Mouse (Mus musculus) midbrain, embryonic 12.5 days (tissue): ENCODE data around the gene Acsf3. TPM values are rescaled to one million over a fixed set of nuclear protein-coding genes. Genes with fewer than 3 reads are reported as not detected.

Experiments
- ATAC-seq: fragments of 200-750 bp; cut with Nextera tagmentation; 2 replicates; pipeline ENCODE4 v1.8.0; 2017; ENCODE audit warnings: low read depth, moderate TSS enrichment, moderate library complexity; ENCODE audit not compliant: low FRiP score
- H3K27ac ChIP-seq: fragments of 300-500 bp; sonication (generic); replicated peaks from 2 replicates; pipeline ENCODE4 v1.5.1; 2016; ENCODE audit warnings: mild to moderate bottlenecking
- H3K27me3 ChIP-seq: fragments of 300-500 bp; sonication (generic); 2 replicates; pipeline ENCODE4 v1.6.1; 2016; ENCODE audit warnings: mild to moderate bottlenecking
- H3K36me3 ChIP-seq: fragments of 300-500 bp; sonication (generic); 2 replicates; pipeline ENCODE4 v1.6.1; 2016
- H3K4me1 ChIP-seq: fragments of 300-500 bp; sonication (generic); 2 replicates; pipeline ENCODE4 v1.6.1; 2016
- H3K4me2 ChIP-seq: fragments of 300-500 bp; sonication (generic); replicated peaks from 2 replicates; pipeline ENCODE4 v1.6.1; 2016; ENCODE audit warnings: mild to moderate bottlenecking, moderate library complexity
- H3K4me3 ChIP-seq: fragments of 300-500 bp; sonication (generic); 2 replicates; pipeline ENCODE4 v1.5.1; 2016; ENCODE audit warnings: mild to moderate bottlenecking
- H3K9ac ChIP-seq: fragments of 300-500 bp; sonication (generic); replicated peaks from 2 replicates; pipeline ENCODE4 v1.6.1; 2016; ENCODE audit warnings: mild to moderate bottlenecking, moderate library complexity
- H3K9me3 ChIP-seq: fragments of 300-500 bp; sonication (generic); 2 replicates; pipeline ENCODE4 v1.6.1; 2016; ENCODE audit warnings: mild to moderate bottlenecking
- WGBS: fragments of 180-500 bp; shearing (Covaris S2); methylation state at CpG from one replicate; pipeline ENCODE4 v1.1.7; 2016; 5-methylcytosine and 5-hydroxymethylcytosine counted together
- polyA plus RNA-seq: library from polyadenylated mRNA; unstranded; fragments of >200 nt; fragmentation: Nextera tagmentation; extraction: Ambion mirVana; gene quantifications from 2 replicates; pipeline ENCODE4 v1.2.1, GENCODE M21; 2016

Acsf3 gene
- polyA plus RNA-seq, 1 experiment from 2014 or later = 16.9 TPM

DNA sequence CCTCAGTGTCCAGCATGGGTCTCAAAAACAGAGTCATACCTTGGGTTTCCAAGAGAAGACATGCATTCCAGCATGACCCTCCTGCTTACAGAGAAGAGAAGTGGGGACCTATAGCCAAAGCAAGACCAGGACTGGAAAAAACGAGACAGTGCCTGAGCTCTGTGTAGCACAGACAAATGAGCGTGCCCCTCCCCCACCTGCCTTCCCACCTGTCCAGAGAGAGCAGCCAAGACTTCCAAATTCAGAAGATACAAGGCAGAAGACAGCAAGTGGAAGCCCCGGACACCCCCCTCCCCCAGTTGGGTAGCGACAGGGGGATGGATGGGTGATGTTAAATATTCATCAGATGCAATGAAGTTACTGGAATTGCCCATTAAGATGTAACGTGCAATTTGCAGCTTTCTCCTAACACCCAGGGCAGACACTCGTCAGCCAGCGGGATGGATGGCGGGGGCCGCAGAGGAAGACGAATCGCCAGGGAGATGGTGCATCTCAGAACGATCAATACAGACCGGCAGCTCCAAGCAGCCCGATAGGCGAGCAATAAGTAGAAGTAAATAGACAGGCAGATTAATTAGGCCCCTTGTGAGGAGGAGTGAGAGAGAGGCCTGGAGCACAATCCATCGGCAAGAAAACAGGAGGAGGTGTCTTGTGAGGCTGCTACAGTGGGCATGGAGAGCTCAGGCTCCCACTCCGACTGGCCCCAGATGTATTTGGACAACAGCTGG, 30.1 kb upstream of the Acsf3 start:
- H3K9me3 ChIP-seq = no peaks in the 10 kb centered on the region
- 24% methylated on average over 17 of the region's 17 CpGs for WGBS
- H3K27ac ChIP-seq = peak overlapping the region; percentile 96
- H3K4me2 ChIP-seq = peak overlapping the region; percentile 36
- ATAC-seq = peak; percentile 45
- no peak overlapping the region for H3K9ac ChIP-seq
- peaks cover 14% of the 10 kb centered on the region for H3K27me3 ChIP-seq
- H3K36me3 ChIP-seq = no peaks in the 10 kb centered on the region
- no peak overlapping the region for H3K4me3 ChIP-seq
- peaks cover 75% of the 10 kb centered on the region for H3K4me1 ChIP-seq

DNA sequence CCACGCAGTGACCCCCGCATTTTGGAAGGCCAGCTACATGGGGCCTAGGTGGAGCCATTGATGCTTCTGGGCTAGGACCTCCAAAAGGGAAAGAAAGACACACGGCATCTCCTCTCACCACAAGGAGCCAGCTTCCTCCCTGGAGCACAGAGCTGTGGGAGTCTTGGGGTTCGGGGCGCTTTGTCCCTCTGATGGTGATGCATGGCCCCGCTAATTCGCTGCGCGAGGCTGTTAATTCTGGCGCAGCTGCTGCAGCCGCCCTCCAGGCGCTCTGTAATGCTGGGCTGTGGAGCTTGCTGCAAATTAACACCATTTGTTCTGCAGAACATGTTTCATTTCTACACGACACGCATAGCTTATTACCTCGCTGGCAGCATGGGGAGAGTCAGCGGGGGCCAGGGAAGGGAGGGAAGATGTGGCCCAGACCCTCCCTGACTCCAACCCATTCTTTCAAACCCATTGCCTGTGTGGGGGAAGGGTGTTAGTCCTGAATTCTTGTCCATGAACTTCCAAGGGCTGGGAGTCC, 29.5 kb upstream of the Acsf3 start:
- no peaks in the 10 kb centered on the region for H3K9me3 ChIP-seq
- H3K36me3 ChIP-seq = no peaks in the 10 kb centered on the region
- peak overlapping the region; percentile 96 for H3K27ac ChIP-seq
- ATAC-seq = peak; percentile 71
- H3K27me3 ChIP-seq = peaks cover 10% of the 10 kb centered on the region; the same call in 1 of the 2 replicates
- H3K4me2 ChIP-seq = peak overlapping the region; percentile 36
- peaks cover 75% of the 10 kb centered on the region for H3K4me1 ChIP-seq
- no peak overlapping the region for H3K4me3 ChIP-seq
- H3K9ac ChIP-seq = no peak overlapping the region
- 13% methylated on average over 16 of the region's 16 CpGs for WGBS

DNA sequence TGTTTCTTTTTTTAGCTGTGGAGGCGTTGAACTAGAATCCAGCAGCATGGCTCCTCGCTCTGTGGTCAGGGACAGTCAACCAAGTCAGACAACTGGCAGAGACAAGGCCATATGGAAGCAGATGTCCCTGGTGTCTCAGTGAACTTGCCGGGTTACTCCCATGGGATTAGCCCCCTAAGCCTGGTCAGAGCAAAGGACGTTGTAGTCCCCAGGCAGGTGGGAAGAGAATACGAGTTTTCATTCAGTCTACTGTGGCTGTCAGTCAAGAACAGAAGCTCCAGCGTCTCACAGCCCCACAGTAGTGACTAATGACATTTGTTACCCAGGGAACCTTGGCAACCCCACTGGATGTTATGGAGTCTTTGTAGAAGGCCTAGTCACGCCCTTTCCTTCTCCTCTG, 28.8 kb upstream of the Acsf3 start:
- peak overlapping the region; percentile 96 for H3K27ac ChIP-seq
- no peaks in the 10 kb centered on the region for H3K36me3 ChIP-seq
- H3K4me2 ChIP-seq = peak overlapping the region; percentile 36; the same call in 1 of the 2 replicates
- H3K9me3 ChIP-seq = no peaks in the 10 kb centered on the region
- no peak overlapping the region for H3K4me3 ChIP-seq
- peaks cover 75% of the 10 kb centered on the region for H3K4me1 ChIP-seq
- WGBS = 43% methylated on average over 7 of the region's 7 CpGs
- ATAC-seq = no peak
- peaks cover 9% of the 10 kb centered on the region; the same call in 1 of the 2 replicates for H3K27me3 ChIP-seq
- no peak overlapping the region for H3K9ac ChIP-seq

DNA sequence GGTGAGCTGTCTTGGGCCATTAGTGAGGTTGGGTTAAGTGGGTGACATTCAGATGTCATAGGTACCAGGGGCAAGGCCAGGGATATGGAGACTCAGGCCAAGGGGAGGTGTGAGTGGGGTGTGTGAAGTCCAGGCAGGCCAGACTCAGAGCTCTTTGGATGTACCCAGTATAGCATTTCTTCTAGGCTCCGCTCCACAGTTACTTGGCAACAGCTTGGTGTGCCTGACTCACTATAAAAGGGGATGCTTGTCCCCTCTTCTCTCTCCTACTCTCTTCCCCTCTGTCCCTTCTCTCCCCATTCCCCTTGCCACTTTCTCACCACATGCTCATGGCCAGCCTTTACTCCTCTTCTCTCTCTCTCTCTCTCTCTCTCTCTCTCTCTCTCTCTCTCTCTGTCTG, 27.5 kb upstream of the Acsf3 start:
- 100% methylated on average over 1 of the region's 1 CpGs for WGBS

DNA sequence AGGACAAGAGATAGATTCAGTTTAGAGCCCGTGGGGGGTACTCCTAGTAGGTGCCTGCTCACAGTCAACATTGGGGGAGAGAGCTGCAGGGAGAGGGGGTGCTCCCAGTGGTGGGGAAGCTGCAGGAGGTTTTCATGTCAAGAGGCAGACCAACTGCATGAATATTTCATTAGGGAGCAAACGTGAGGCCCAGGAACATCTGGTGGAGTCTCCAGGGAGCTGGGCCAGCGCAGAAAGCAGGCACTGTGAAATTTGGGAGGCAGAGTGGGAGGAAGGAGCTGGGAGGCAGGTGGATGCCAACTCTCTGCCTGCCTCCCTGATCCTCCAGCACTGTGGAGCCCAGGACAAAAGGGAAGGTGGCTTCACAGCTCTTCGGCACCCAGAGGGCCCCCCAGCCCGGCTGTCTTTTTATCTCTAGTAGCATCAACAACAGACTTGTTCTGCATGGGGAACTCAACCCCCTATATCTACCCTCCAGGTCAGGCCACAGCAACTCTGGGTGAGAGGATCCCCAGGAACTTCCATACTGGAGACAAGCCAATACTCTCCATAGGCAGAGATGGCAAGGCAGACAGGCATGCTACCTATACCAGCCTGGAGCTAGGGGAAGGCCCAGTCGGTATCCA, 25.8 kb upstream of the Acsf3 start:
- Histone ChIP-seq H3K27me3 (peaks cover 12% of the 10 kb centered on the region; the same call in 1 of the 2 replicates), H3K9me3 (no peaks in the 10 kb centered on the region), H3K36me3 (no peaks in the 10 kb centered on the region), H3K27ac (peak overlapping the region; percentile 46), H3K4me2 (no peak overlapping the region), H3K4me3 (no peak overlapping the region), H3K9ac (no peak overlapping the region), H3K4me1 (peaks cover 47% of the 10 kb centered on the region)
- WGBS = 52% methylated on average over 6 of the region's 6 CpGs
- ATAC-seq = no peak

More for the DNA sequence above, 27.5 kb upstream of the Acsf3 start:
- Histone ChIP-seq H3K27me3 (peaks cover 18% of the 10 kb centered on the region; the same call in 1 of the 2 replicates), H3K4me1 (peaks cover 63% of the 10 kb centered on the region), H3K9ac (no peak overlapping the region), H3K4me3 (no peak overlapping the region), H3K36me3 (no peaks in the 10 kb centered on the region), H3K9me3 (no peaks in the 10 kb centered on the region), H3K27ac (no peak overlapping the region), H3K4me2 (no peak overlapping the region)
- no peak for ATAC-seq

DNA sequence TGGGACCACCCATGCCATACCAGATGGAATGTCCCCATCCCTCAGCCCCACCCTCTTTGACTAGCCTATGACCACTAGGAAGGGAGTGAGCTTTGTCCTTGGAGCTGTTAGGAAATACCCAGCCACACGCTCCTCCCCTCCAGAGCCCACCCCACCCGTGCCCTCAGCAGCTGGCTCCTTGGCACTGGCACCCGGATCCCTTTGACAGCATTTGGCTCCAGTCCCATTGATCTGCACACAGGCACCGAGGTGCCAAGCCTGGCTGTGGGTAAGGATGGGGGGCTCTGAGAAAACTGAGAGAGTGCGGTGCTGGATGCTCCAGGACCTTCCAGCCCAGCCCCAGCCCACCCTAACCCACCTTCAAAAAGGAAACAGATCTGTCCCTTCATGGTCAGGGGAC, 23.9 kb upstream of the Acsf3 start:
- Histone ChIP-seq H3K27me3 (peaks cover 12% of the 10 kb centered on the region; the same call in 1 of the 2 replicates), H3K27ac (no peak overlapping the region), H3K9ac (no peak overlapping the region), H3K9me3 (no peaks in the 10 kb centered on the region), H3K4me3 (no peak overlapping the region), H3K4me2 (no peak overlapping the region), H3K4me1 (peaks cover 28% of the 10 kb centered on the region), H3K36me3 (no peaks in the 10 kb centered on the region)
- ATAC-seq = no peak
- 93% methylated on average over 5 of the region's 5 CpGs for WGBS

DNA sequence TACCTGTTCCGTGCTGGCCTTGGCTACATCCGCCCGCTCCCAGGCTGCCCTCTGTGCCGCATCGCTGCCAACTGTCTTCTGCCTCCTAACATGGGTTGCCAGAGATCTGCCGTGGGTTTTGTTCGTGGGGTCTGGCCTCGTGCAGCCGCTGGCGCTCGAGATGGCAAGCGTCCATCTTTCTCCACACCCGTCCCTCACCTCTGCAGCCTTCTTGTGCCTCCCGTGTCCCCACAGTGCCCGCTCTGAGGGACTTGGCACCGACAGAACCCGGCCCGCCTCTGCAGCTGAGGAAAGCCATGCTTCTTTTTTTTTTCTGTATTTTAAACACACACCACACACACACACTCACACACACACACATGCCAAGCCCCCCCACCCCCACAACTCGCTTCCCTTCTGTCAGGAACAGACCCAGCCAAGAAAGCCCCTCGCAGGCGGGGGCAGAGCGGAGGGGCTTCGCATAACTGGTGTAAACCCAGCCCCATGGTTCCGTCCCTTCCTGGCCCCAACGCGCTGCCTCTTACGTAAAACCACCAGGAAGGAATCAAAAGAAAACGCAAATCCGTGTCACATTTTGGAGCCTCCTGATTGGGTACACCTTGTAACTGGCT, 23.1 kb upstream of the Acsf3 start:
- 85% methylated on average over 28 of the region's 29 CpGs for WGBS
- H3K27ac ChIP-seq = no peak overlapping the region
- no peak overlapping the region for H3K4me2 ChIP-seq
- no peak overlapping the region for H3K4me3 ChIP-seq
- no peaks in the 10 kb centered on the region for H3K9me3 ChIP-seq
- no peak overlapping the region for H3K9ac ChIP-seq
- peaks cover 19% of the 10 kb centered on the region for H3K4me1 ChIP-seq
- no peaks in the 10 kb centered on the region for H3K36me3 ChIP-seq
- ATAC-seq = no peak
- H3K27me3 ChIP-seq = peaks cover 12% of the 10 kb centered on the region; the same call in 1 of the 2 replicates

DNA sequence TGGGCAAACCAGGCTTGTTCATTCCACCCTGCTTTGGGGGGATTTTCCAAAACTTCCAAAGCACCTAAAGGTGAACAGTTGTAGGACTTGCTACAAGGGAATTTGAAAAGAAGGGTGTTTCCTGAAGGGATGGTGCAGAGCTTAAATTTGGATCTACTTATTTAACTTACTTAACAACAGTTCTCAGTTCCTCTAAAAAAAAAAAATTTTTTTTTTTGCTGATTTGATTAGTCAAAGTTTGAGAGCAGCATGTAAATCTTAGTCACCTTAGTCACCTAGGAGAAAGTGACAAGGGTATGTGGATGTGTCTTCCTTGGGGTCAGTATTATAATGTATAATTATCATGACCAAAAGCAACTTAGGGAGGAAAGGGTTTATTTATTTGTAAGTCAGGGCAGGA, 16.7 kb upstream of the Acsf3 start:
- Histone ChIP-seq H3K27me3 (peaks cover 11% of the 10 kb centered on the region; the same call in 1 of the 2 replicates), H3K36me3 (no peaks in the 10 kb centered on the region), H3K27ac (no peak overlapping the region), H3K9ac (no peak overlapping the region), H3K4me2 (no peak overlapping the region), H3K4me1 (peaks cover 5% of the 10 kb centered on the region; the same call in 1 of the 2 replicates), H3K9me3 (no peaks in the 10 kb centered on the region), H3K4me3 (no peak overlapping the region)
- no peak for ATAC-seq

DNA sequence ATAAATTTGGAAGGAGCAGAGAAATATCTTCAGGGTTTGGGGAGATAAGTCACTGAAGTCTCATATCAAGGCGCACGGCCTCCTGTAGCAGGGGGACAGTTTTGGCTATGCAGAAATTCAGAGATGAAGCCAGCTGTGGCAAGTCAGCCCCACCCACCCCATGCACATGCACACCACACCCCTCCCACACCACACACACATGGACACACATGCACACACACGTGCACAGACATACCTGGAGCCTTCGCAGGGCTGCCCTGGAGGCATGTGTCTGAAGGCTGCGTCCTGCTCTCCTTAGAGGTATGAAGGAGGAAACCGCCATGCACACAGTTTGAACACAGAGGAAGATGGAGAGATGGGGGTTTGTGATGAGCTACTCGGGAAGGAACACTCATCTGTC, 15.2 kb upstream of the Acsf3 start:
- WGBS = 75% methylated on average over 7 of the region's 7 CpGs
- no peak overlapping the region for H3K27ac ChIP-seq
- no peaks in the 10 kb centered on the region for H3K9me3 ChIP-seq
- no peak overlapping the region for H3K4me2 ChIP-seq
- no peak overlapping the region for H3K9ac ChIP-seq
- H3K4me3 ChIP-seq = no peak overlapping the region
- no peak for ATAC-seq
- H3K27me3 ChIP-seq = peaks cover 11% of the 10 kb centered on the region; the same call in 1 of the 2 replicates
- H3K36me3 ChIP-seq = no peaks in the 10 kb centered on the region
- peaks cover 5% of the 10 kb centered on the region; the same call in 1 of the 2 replicates for H3K4me1 ChIP-seq

DNA sequence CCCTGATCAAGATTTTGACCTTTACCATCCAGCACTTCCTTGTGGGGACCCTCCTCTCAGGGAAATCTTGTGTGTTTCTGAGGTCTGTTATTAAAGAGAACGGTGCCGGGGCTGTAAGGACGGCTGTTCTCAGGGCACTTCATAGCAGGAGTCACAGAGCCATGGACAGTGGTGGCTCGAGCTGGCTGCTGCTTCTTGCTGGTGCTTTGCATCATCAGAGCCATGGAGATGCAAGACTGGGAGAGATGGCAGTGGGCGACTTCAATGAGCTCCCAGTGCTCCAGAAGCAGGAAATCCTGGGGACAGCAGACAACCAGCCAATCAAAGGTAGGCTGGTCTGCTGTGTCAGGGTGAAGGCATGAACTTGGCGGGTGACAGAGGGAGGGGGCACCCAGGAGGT, 14.2 kb upstream of the Acsf3 start:
- H3K27me3 ChIP-seq = peaks cover 11% of the 10 kb centered on the region; the same call in 1 of the 2 replicates
- no peaks in the 10 kb centered on the region for H3K36me3 ChIP-seq
- peaks cover 5% of the 10 kb centered on the region; the same call in 1 of the 2 replicates for H3K4me1 ChIP-seq
- WGBS = 80% methylated on average over 6 of the region's 6 CpGs
- H3K4me2 ChIP-seq = no peak overlapping the region
- ATAC-seq = no peak
- no peak overlapping the region for H3K27ac ChIP-seq
- H3K9ac ChIP-seq = no peak overlapping the region
- no peak overlapping the region for H3K4me3 ChIP-seq
- no peaks in the 10 kb centered on the region for H3K9me3 ChIP-seq

DNA sequence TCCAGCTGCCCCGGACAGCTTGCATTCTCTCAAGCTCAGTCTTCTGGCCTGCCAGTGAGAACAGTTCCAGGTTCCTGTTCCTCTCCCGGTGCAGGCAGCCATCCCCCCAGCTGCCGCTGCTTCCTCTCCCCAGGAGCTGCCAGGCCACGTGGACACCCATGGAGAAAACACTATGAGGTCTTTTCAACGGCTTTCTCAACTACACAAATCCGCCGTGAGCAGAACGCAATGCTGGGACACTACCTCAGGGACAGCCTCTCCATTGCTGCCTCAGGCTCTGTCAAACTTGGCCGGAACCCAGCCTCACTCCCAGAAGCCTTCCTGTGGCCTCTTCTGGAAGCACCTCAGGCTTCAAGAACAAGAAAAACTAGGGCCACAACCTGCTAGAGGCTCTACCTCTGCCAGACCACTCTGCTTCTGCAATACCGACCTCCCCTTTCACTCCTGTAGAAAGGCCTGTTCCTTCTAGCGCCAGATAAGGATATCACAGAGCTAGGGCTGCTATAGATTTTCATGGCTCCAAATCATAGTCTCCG, 12.5 kb upstream of the Acsf3 start:
- WGBS = 51% methylated on average over 12 of the region's 12 CpGs
- H3K4me3 ChIP-seq = no peak overlapping the region
- H3K27me3 ChIP-seq = peaks cover 11% of the 10 kb centered on the region; the same call in 1 of the 2 replicates
- H3K4me2 ChIP-seq = no peak overlapping the region
- H3K27ac ChIP-seq = no peak overlapping the region
- no peak for ATAC-seq
- H3K4me1 ChIP-seq = peaks cover 14% of the 10 kb centered on the region; the same call in 1 of the 2 replicates
- no peak overlapping the region for H3K9ac ChIP-seq
- no peaks in the 10 kb centered on the region for H3K9me3 ChIP-seq
- H3K36me3 ChIP-seq = no peaks in the 10 kb centered on the region
